Mouse (Mus musculus): ENCODE data around the gene Opalin. TPM values are rescaled to one million over a fixed set of nuclear protein-coding genes. Genes with fewer than 3 reads are reported as not detected.

The Opalin gene
- total and polyA plus RNA-seq, 2 experiments from 2014 or later = not detected

DNA sequence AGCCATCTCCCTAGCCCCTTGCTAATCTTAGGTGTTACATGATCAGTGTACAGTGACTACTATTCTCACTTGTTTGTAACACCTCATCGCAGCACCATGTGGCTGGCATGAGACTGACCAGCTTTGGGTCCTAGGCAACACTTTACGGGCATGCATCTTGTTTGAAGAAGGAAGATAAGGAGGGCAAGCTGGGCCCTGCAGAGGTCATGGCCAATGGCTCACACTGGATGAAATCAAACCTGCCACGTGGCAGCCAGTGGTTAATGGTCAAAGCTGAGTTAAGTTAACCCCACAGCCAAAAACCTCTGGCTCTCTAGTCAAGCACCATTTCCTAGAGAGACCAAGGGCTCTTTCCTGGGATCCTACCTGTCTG is 28.7 kb downstream of the Opalin start:
- no peaks in the 10 kb centered on the region for H3K36me3 ChIP-seq (replicated peaks; ENCODE audit: control insufficient read depth, insufficient read depth, low read length)
- no peak overlapping the region for H3K9ac ChIP-seq (replicated peaks; ENCODE audit: low read depth, low read length)
- WGBS = 65% methylated on average over 3 of the region's 3 CpGs
- ATAC-seq (ENCODE audit: insufficient read depth, low read depth) = no peak
- H3K9me3 ChIP-seq (replicated peaks; ENCODE audit: control insufficient read depth, low read length) = no peaks in the 10 kb centered on the region
- no peaks in the 10 kb centered on the region for H3K4me1 ChIP-seq (ENCODE audit: control insufficient read depth, insufficient read depth)
- TF ChIP-seq CTCF (IDR thresholded peaks at IDR 0.05; ENCODE audit: low read depth) = no peak
- TF ChIP-seq EP300 (IDR thresholded peaks at IDR 0.05; ENCODE audit: low read depth) = no peak
- H3K27me3 ChIP-seq (ENCODE audit: control insufficient read depth, insufficient read depth, low read length) = no peaks in the 10 kb centered on the region
- no peak overlapping the region for H3K4me3 ChIP-seq (ENCODE audit: low read depth, low read length)
- no peak for DNase-seq (ENCODE audit: low spot score)
- no peak overlapping the region for H3K27ac ChIP-seq (ENCODE audit: low read depth)
- no peak overlapping the region for H3K4me2 ChIP-seq (ENCODE audit: low read depth, low read length)

DNA sequence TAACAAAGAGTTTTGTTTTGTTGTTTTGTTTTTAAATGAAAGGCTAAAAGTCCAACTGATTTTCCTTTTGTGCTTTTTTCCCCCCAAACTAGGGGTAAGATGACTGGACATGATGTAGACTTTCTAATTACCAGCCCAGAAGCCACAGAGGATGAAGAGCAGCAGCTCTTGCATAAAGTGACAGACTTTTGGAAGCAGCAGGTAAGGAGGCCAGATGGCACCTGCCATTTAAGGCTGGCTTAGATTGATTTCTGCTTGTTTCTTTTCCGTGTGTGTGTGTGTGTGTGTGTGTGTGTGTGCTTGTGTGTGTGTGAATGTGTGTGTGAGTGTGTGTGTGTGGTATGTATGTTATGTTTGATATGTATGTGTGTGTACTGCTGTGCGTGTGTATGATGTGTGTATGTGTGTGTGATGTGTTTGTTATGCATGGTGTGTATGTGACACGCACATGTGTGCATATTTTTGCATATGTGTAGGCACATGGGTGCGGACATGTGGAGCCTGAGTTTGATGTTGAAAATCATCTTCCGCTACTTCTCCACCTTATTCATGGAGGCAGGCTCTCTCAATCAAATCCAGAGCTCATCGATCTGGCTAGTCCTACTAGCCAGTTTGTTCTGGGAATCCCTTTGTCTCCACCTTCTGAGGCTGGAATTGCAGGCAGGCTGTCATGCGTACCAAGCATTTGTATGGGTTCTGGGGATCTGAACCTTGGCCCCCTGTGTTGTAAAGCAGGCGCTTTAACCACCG is 29.3 kb downstream of the Opalin start:
- ATAC-seq (ENCODE audit: insufficient read depth, low read depth) (no peak), DNase-seq (ENCODE audit: low spot score) (no peak)
- H3K27ac ChIP-seq (ENCODE audit: low read depth) = no peak overlapping the region
- H3K27me3 ChIP-seq (ENCODE audit: control insufficient read depth, insufficient read depth, low read length) = no peaks in the 10 kb centered on the region
- H3K4me1 ChIP-seq (ENCODE audit: control insufficient read depth, insufficient read depth) = no peaks in the 10 kb centered on the region
- H3K4me3 ChIP-seq (ENCODE audit: low read depth, low read length) = no peak overlapping the region
- no peaks in the 10 kb centered on the region for H3K36me3 ChIP-seq (replicated peaks; ENCODE audit: control insufficient read depth, insufficient read depth, low read length)
- H3K4me2 ChIP-seq (ENCODE audit: low read depth, low read length) = no peak overlapping the region
- H3K9me3 ChIP-seq (replicated peaks; ENCODE audit: control insufficient read depth, low read length) = no peaks in the 10 kb centered on the region
- TF ChIP-seq EP300 (IDR thresholded peaks at IDR 0.05; ENCODE audit: low read depth) (no peak), CTCF (IDR thresholded peaks at IDR 0.05; ENCODE audit: low read depth) (no peak)
- WGBS = 77% methylated on average over 9 of the region's 9 CpGs
- H3K9ac ChIP-seq (replicated peaks; ENCODE audit: low read depth, low read length) = no peak overlapping the region

- Histone ChIP-seq H3K4me3 (ENCODE audit: low read depth, low read length) (no peak overlapping the region), H3K9me3 (replicated peaks; ENCODE audit: control insufficient read depth, low read length) (no peaks in the 10 kb centered on the region), H3K36me3 (replicated peaks; ENCODE audit: control insufficient read depth, insufficient read depth, low read length) (no peaks in the 10 kb centered on the region), H3K27me3 (ENCODE audit: control insufficient read depth, insufficient read depth, low read length) (no peaks in the 10 kb centered on the region), H3K27ac (ENCODE audit: low read depth) (no peak overlapping the region), H3K4me2 (ENCODE audit: low read depth, low read length) (peak overlapping the region; percentile 12; the same call in 1 of the 2 replicates), H3K9ac (replicated peaks; ENCODE audit: low read depth, low read length) (no peak overlapping the region), H3K4me1 (ENCODE audit: control insufficient read depth, insufficient read depth) (no peaks in the 10 kb centered on the region)
- DNase-seq (ENCODE audit: low spot score) (no peak), ATAC-seq (ENCODE audit: insufficient read depth, low read depth) (peak; percentile 75)
- TF ChIP-seq EP300 (IDR thresholded peaks at IDR 0.05; ENCODE audit: low read depth) (no peak), CTCF (IDR thresholded peaks at IDR 0.05; ENCODE audit: low read depth) (no peak)
- 24% methylated on average over 10 of the region's 10 CpGs for WGBS
Measured at GRCm38 (mm10) chr19:41045091-41045770, 31.7 kb downstream of the Opalin start.

DNA sequence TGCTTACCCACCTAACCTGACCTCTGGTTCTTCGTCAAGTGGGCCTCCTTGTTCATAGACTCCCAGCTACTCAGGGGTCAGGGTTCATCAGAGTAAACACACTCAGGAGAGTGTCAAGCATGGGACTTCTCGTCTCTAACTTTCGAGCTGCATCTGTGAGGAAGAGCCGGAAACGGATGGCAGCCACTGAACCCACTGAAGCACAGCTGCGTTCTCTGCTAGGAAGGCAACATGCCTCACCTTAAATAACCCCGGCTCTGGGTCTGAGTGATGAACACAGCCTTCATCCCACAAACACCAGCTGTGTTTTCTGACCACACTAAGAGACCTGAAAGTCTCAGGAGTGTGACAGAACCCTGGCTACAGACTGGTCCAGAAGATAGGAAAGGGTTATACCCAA is 37.8 kb downstream of the Opalin start:
- ATAC-seq (ENCODE audit: insufficient read depth, low read depth) = no peak
- WGBS = 71% methylated on average over 7 of the region's 7 CpGs
- no peak overlapping the region for H3K4me2 ChIP-seq (ENCODE audit: low read depth, low read length)

DNA sequence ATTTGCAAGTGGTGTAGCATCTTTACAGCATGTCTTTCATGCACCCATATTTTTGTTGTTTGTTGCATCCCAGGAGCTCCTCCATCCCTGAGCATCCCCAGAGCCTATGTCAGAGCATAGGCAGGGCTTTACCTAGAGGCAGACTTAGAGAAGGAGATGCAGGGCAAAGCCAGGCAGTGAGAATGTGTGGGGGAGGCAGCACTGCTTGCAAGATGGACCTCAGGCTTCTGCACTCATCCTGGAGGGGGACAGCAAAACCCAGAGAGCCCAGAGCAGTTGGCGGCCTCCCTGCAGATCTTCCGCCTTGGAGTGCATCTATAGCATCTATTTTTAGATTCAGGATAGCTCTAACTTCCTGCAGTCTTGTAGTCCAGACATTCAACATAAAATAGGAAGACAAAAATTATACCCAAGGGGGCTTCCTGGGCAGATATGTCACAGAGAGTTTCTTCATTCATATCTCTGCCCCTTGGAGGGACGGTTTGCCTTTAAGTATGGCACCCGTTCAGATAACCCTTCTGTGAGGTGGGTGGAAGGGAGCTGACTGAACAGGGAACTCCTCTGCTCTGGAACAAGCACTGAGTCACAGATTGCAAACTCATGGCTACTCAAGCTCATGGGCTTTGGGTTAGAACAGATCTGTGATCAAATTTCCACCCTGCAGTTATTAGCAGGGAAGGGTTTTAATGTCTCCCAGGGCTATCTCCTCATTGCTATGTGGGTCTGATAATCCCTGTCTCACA is 40.9 kb downstream of the Opalin start:
- no peak overlapping the region for H3K9ac ChIP-seq (replicated peaks; ENCODE audit: low read depth, low read length)
- no peaks in the 10 kb centered on the region for H3K36me3 ChIP-seq (replicated peaks; ENCODE audit: control insufficient read depth, insufficient read depth, low read length)

More for the DNA sequence above, 37.8 kb downstream of the Opalin start:
- H3K9ac ChIP-seq (replicated peaks; ENCODE audit: low read depth, low read length) = no peak overlapping the region
- no peak for DNase-seq (ENCODE audit: low spot score)
- H3K36me3 ChIP-seq (replicated peaks; ENCODE audit: control insufficient read depth, insufficient read depth, low read length) = no peaks in the 10 kb centered on the region
- no peaks in the 10 kb centered on the region for H3K27me3 ChIP-seq (ENCODE audit: control insufficient read depth, insufficient read depth, low read length)
- H3K4me3 ChIP-seq (ENCODE audit: low read depth, low read length) = no peak overlapping the region
- no peaks in the 10 kb centered on the region for H3K9me3 ChIP-seq (replicated peaks; ENCODE audit: control insufficient read depth, low read length)
- no peak overlapping the region for H3K27ac ChIP-seq (ENCODE audit: low read depth)
- H3K4me1 ChIP-seq (ENCODE audit: control insufficient read depth, insufficient read depth) = no peaks in the 10 kb centered on the region
- TF ChIP-seq EP300 (IDR thresholded peaks at IDR 0.05; ENCODE audit: low read depth) (no peak), CTCF (IDR thresholded peaks at IDR 0.05; ENCODE audit: low read depth) (no peak)

More for the DNA sequence above, 40.9 kb downstream of the Opalin start:
- H3K27ac ChIP-seq (ENCODE audit: low read depth) = no peak overlapping the region
- WGBS = 17% methylated on average over 4 of the region's 4 CpGs
- DNase-seq (ENCODE audit: low spot score) (no peak), ATAC-seq (ENCODE audit: insufficient read depth, low read depth) (no peak)
- H3K4me1 ChIP-seq (ENCODE audit: control insufficient read depth, insufficient read depth) = no peaks in the 10 kb centered on the region
- H3K4me2 ChIP-seq (ENCODE audit: low read depth, low read length) = no peak overlapping the region
- H3K27me3 ChIP-seq (ENCODE audit: control insufficient read depth, insufficient read depth, low read length) = no peaks in the 10 kb centered on the region
- H3K9me3 ChIP-seq (replicated peaks; ENCODE audit: control insufficient read depth, low read length) = no peaks in the 10 kb centered on the region
- TF ChIP-seq CTCF (IDR thresholded peaks at IDR 0.05; ENCODE audit: low read depth) (no peak), EP300 (IDR thresholded peaks at IDR 0.05; ENCODE audit: low read depth) (no peak)
- no peak overlapping the region for H3K4me3 ChIP-seq (ENCODE audit: low read depth, low read length)
